Mouse (Mus musculus) liver, embryonic 12.5 days (tissue): ENCODE data around the gene Psme1. TPM values are rescaled to one million over a fixed set of nuclear protein-coding genes. Genes with fewer than 3 reads are reported as not detected.
A peak's percentile ranks its signal among the peaks of the same experiment; 100 is the strongest.

Experiments used
- ATAC-seq: fragments of 200-750 bp; cut with Nextera tagmentation; 2 replicates; pipeline ENCODE4 v1.8.0; 2017; ENCODE audit warnings: moderate number of reproducible peaks, mild to moderate bottlenecking, moderate library complexity
- H3K27ac ChIP-seq: fragments of 300-500 bp; sonication (generic); 2 replicates; pipeline ENCODE4 v1.5.1; 2016; ENCODE audit warnings: mild to moderate bottlenecking
- H3K27me3 ChIP-seq: fragments of 300-500 bp; sonication (generic); replicated peaks from 2 replicates; pipeline ENCODE4 v1.6.1; 2016; ENCODE audit warnings: mild to moderate bottlenecking, moderate library complexity
- H3K36me3 ChIP-seq: fragments of 300-500 bp; sonication (generic); 2 replicates; pipeline ENCODE4 v1.6.1; 2016; ENCODE audit warnings: mild to moderate bottlenecking, moderate library complexity
- H3K4me1 ChIP-seq: fragments of 300-500 bp; sonication (generic); 2 replicates; pipeline ENCODE4 v1.6.1; 2016
- H3K4me2 ChIP-seq: fragments of 300-500 bp; sonication (generic); 2 replicates; pipeline ENCODE4 v1.6.1; 2016; ENCODE audit warnings: mild to moderate bottlenecking, moderate library complexity
- H3K4me3 ChIP-seq: fragments of 300-500 bp; sonication (generic); 2 replicates; pipeline ENCODE4 v1.5.1; 2016; ENCODE audit warnings: mild to moderate bottlenecking, moderate library complexity
- H3K9ac ChIP-seq: fragments of 300-500 bp; sonication (generic); 2 replicates; pipeline ENCODE4 v1.6.1; 2016; ENCODE audit warnings: mild to moderate bottlenecking, moderate library complexity
- H3K9me3 ChIP-seq: fragments of 300-500 bp; sonication (generic); replicated peaks from 2 replicates; pipeline ENCODE4 v1.6.1; 2016; ENCODE audit warnings: mild to moderate bottlenecking, moderate library complexity
- WGBS: fragments of 180-500 bp; shearing (Covaris S2); methylation state at CpG from one replicate; pipeline ENCODE4 v1.1.7; 2016; ENCODE audit not compliant: insufficient replicate concordance; 5-methylcytosine and 5-hydroxymethylcytosine counted together
- polyA plus RNA-seq: library from polyadenylated mRNA; unstranded; fragments of >200 nt; fragmentation: Nextera tagmentation; extraction: Ambion mirVana; gene quantifications from 2 replicates; pipeline ENCODE4 v1.2.1, GENCODE M21; 2016

Psme1 gene
- polyA plus RNA-seq, 1 experiment from 2014 or later, result 111 TPM

- Histone ChIP-seq H3K4me3 (no peak overlapping the region), H3K4me1 (peaks cover 65% of the 10 kb centered on the region), H3K4me2 (no peak overlapping the region), H3K27ac (peak overlapping the region; percentile 99), H3K36me3 (peaks cover 3% of the 10 kb centered on the region), H3K9ac (0 out of 2 replicates have a peak overlapping the region, but pooled peaks have one; percentile 17), H3K9me3 (no peaks in the 10 kb centered on the region), H3K27me3 (no peaks in the 10 kb centered on the region)
- no peak for ATAC-seq
- 20% methylated on average over 5 of the region's 5 CpGs for WGBS
Observed at GRCm38 (mm10) chr14:55557003-55557402, 20.9 kb upstream of the Psme1 start.

GRCm38 (mm10) chr14:55557587-55557986 is 20.3 kb upstream of the Psme1 start:
- 84% methylated on average over 3 of the region's 3 CpGs for WGBS
- Histone ChIP-seq H3K9ac (peak overlapping the region; percentile 50; the same call in 1 of the 2 replicates), H3K4me2 (no peak overlapping the region), H3K9me3 (no peaks in the 10 kb centered on the region), H3K36me3 (peaks cover 9% of the 10 kb centered on the region), H3K4me1 (peaks cover 71% of the 10 kb centered on the region), H3K27ac (peak overlapping the region; percentile 99), H3K27me3 (no peaks in the 10 kb centered on the region), H3K4me3 (no peak overlapping the region)
- ATAC-seq, result no peak

DNA sequence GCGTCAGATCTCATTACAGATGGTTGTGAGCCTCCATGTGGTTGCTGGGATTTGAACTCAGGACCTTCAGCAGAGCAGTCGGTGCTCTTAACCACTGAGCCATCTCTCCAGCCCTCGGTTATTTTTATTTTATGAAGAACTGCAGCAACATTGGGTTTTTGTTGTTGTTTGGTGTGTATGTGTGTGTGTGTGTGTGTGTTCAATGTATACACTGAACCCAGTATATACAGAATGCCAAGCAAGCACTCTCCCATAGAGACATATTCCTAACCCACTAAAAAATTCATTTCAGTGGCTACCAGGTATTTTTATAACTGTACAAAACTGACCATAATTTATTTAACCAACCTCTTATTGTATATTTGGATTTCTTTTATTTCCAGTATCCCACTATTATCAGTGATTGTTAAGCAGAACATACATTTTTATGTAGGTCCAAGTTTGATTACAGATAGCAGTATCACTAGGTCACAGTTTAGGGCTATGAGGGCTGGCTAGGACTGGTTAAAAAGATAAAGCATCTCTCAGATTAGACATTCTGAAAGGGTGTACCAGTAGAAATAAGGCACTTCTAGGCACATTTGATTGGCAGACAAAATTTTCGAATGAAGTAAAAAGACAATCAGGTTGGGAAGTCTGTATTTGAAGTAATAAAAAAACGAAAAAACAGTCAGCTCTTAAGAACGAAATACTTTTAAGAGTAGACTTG is 19.0 kb upstream of the Psme1 start:
- H3K4me3 ChIP-seq, result peak overlapping the region; percentile 73
- ATAC-seq, result peak; percentile 44
- WGBS, result 33% methylated on average over 6 of the region's 6 CpGs
- H3K27ac ChIP-seq, result peak overlapping the region; percentile 99
- H3K36me3 ChIP-seq, result peaks cover 22% of the 10 kb centered on the region
- H3K4me2 ChIP-seq, result peak overlapping the region; percentile 90
- H3K27me3 ChIP-seq, result no peaks in the 10 kb centered on the region
- peaks cover 74% of the 10 kb centered on the region for H3K4me1 ChIP-seq
- peak overlapping the region; percentile 92 for H3K9ac ChIP-seq
- no peaks in the 10 kb centered on the region for H3K9me3 ChIP-seq

GRCm38 (mm10) chr14:55559799-55560201 is 18.1 kb upstream of the Psme1 start, which contains the start of gene Dcaf11:
Gene Dcaf11, plus strand, starts transcription at chr14:55560006.
- ATAC-seq, result peak; percentile 79
- H3K9me3 ChIP-seq, result no peaks in the 10 kb centered on the region
- peak within 1 kb of the TSS; percentile 90 for H3K4me2 ChIP-seq
- WGBS, result under 1% methylated on average over 27 of the region's 27 CpGs
- H3K36me3 ChIP-seq, result peaks cover 31% of the 10 kb centered on the region
- peak within 1 kb of the TSS; percentile 73 for H3K4me3 ChIP-seq
- peak within 1 kb of the TSS; percentile 92 for H3K9ac ChIP-seq
- H3K27ac ChIP-seq, result peak within 1 kb of the TSS; percentile 99
- H3K27me3 ChIP-seq, result no peaks in the 10 kb centered on the region
- peaks cover 65% of the 10 kb centered on the region for H3K4me1 ChIP-seq

DNA sequence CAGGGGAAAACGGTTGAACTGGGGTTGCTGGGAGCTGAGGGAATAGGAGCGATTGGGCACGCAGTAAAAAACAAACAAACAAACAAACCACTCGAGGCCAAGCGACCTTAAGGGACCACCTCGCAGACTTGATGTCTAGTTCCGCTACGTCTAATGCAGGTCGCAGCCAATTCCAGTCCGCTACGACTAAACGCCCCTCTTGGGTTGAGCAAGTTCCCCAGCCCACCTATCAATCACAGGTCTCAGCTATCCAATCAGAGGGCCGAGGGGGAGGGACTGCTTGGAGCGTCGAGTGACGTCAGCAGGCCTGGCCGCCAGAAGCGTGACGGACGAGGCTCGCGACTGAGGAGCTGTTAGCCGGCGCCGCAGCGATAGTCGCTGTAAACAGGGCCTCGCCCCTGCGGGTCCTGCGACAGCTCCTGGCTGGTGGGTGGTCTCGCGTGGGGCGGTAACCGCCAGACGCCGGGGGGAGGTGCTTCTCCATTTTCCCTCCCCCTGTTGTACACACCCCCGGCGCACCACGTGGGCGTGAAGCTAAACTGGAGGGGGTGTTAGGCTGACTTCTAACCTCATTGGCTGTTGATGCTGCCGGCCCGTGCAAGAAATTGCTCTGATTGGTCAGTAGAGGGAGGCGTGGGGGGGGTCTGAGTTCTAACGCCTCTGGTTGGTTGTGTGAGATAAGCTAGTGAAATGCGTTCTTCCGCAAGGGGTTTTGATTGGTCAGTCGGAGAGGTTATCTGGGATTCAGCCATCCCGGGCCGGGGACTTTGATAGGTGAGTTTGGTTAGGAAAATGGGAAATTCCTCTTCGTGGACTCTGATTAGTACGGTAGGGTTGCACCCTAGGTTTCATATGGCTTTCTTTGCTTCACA is 17.5 kb upstream of the Psme1 start, which contains the start of gene A730061H03Rik:
Gene A730061H03Rik, minus strand, starts transcription at position 205 of the 872 bp plus-strand sequence.
- Histone ChIP-seq H3K4me1 (peaks cover 59% of the 10 kb centered on the region), H3K27me3 (no peaks in the 10 kb centered on the region), H3K4me2 (peak within 1 kb of the TSS; percentile 90), H3K27ac (peak within 1 kb of the TSS; percentile 99), H3K9me3 (no peaks in the 10 kb centered on the region), H3K4me3 (peak within 1 kb of the TSS; percentile 73), H3K9ac (peak within 1 kb of the TSS; percentile 92), H3K36me3 (peaks cover 37% of the 10 kb centered on the region)
- WGBS, result under 1% methylated on average over 51 of the region's 51 CpGs
- ATAC-seq, result peak; percentile 88

- H3K9me3 ChIP-seq, result no peaks in the 10 kb centered on the region
- WGBS, result 83% methylated on average over 10 of the region's 10 CpGs
- no peak for ATAC-seq
- H3K4me3 ChIP-seq, result peak overlapping the region; percentile 73; the same call in 1 of the 2 replicates
- peaks cover 51% of the 10 kb centered on the region for H3K36me3 ChIP-seq
- H3K4me1 ChIP-seq, result peaks cover 44% of the 10 kb centered on the region
- H3K9ac ChIP-seq, result peak overlapping the region; percentile 66; the same call in 1 of the 2 replicates
- peak overlapping the region; percentile 90 for H3K4me2 ChIP-seq
- no peaks in the 10 kb centered on the region for H3K27me3 ChIP-seq
- H3K27ac ChIP-seq, result peak overlapping the region; percentile 67
Observed at GRCm38 (mm10) chr14:55561860-55562259, 16.1 kb upstream of the Psme1 start.

GRCm38 (mm10) chr14:55563249-55563648 is 14.7 kb upstream of the Psme1 start:
- WGBS, result 90% methylated on average over 11 of the region's 11 CpGs
- Histone ChIP-seq H3K9me3 (no peaks in the 10 kb centered on the region), H3K9ac (no peak overlapping the region), H3K27me3 (no peaks in the 10 kb centered on the region), H3K27ac (no peak overlapping the region), H3K36me3 (peaks cover 65% of the 10 kb centered on the region), H3K4me1 (peaks cover 30% of the 10 kb centered on the region), H3K4me2 (no peak overlapping the region), H3K4me3 (no peak overlapping the region)
- no peak for ATAC-seq

DNA sequence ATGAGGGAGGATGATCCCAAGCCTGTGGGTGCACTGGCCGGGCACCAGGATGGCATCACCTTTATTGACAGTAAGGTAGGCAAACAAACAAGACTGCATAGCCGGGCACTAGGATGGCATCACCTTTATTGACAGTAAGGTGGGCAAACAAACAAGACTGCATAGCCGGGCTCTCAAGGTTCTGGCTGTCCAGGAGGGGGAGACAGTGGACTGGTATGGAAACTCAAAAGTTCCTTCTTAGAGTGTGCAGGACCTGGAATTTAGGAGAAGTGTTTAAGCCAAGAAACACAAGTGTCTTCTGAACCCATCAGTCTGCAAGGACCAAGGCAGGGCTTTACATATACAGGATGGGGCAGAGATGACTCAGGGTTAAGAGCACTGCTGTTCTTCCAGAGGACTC is 12.2 kb upstream of the Psme1 start:
- H3K4me3 ChIP-seq, result no peak overlapping the region
- no peak overlapping the region for H3K9ac ChIP-seq
- no peaks in the 10 kb centered on the region for H3K27me3 ChIP-seq
- peaks cover 88% of the 10 kb centered on the region for H3K36me3 ChIP-seq
- no peak overlapping the region for H3K4me2 ChIP-seq
- H3K4me1 ChIP-seq, result peaks cover 27% of the 10 kb centered on the region
- WGBS, result 77% methylated on average over 3 of the region's 3 CpGs
- ATAC-seq, result no peak
- H3K9me3 ChIP-seq, result no peaks in the 10 kb centered on the region
- H3K27ac ChIP-seq, result no peak overlapping the region

DNA sequence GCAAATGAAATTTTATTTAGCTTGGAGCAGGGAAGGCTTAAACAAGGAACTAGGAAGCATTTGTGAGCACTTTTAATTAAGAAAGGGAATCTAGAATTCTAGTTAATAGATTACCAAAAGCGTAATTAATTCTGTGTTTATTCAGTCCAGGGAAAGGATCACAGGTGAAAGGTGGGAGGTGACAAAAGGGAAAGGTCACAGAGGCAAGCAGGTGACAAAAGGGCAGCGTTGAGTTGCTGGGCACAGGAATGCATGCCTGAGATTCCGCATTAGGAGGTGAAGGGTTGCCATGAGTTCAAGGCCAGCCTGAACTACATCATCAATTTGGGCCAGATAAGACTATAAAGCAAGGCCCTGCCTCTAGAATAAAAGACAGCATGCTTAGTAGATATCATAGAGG is 10.4 kb upstream of the Psme1 start:
- no peak for ATAC-seq
- no peak overlapping the region for H3K9ac ChIP-seq
- no peaks in the 10 kb centered on the region for H3K9me3 ChIP-seq
- 88% methylated on average over 3 of the region's 3 CpGs for WGBS
- H3K36me3 ChIP-seq, result peaks cover 84% of the 10 kb centered on the region
- H3K4me1 ChIP-seq, result peaks cover 23% of the 10 kb centered on the region
- no peak overlapping the region for H3K4me2 ChIP-seq
- H3K4me3 ChIP-seq, result no peak overlapping the region
- no peak overlapping the region for H3K27ac ChIP-seq
- H3K27me3 ChIP-seq, result no peaks in the 10 kb centered on the region

GRCm38 (mm10) chr14:55570588-55570987 is 7.3 kb upstream of the Psme1 start:
- 74% methylated on average over 2 of the region's 2 CpGs for WGBS
- no peak for ATAC-seq
- Histone ChIP-seq H3K4me1 (peaks cover 24% of the 10 kb centered on the region), H3K9ac (0 out of 2 replicates have a peak overlapping the region, but pooled peaks have one; percentile 12), H3K4me3 (no peak overlapping the region), H3K27ac (0 out of 2 replicates have a peak overlapping the region, but pooled peaks have one; percentile 22), H3K36me3 (peaks cover 53% of the 10 kb centered on the region), H3K4me2 (no peak overlapping the region), H3K9me3 (no peaks in the 10 kb centered on the region), H3K27me3 (no peaks in the 10 kb centered on the region)

GRCm38 (mm10) chr14:55571760-55572159 is 6.2 kb upstream of the Psme1 start:
- Histone ChIP-seq H3K4me1 (peaks cover 34% of the 10 kb centered on the region), H3K4me2 (no peak overlapping the region), H3K27me3 (no peaks in the 10 kb centered on the region), H3K9ac (no peak overlapping the region), H3K36me3 (peaks cover 41% of the 10 kb centered on the region), H3K9me3 (no peaks in the 10 kb centered on the region), H3K4me3 (no peak overlapping the region), H3K27ac (0 out of 2 replicates have a peak overlapping the region, but pooled peaks have one; percentile 22)
- ATAC-seq, result no peak

DNA sequence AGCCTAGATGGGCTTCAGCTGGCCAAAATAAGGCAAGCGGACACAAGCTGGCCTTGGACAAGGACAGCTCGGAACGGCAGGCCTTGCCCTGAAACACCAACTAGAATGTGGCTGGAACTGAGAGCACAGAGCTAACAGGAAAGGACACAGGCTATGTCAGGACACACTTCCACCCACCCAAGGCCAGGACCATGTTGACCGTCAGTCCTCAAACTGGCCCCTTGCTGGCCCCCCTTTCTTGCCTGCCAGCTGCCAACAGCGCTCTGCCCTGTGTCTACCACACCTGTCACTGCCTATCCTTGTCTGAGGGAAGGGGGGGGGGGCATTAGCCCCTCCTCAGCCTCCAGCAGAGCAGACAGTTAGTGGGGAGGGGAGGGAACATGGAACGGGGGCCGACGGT is 2.6 kb upstream of the Psme1 start, which contains the start of gene Fitm1:
Gene Fitm1, plus strand, starts transcription at position 316 of the 400 bp plus-strand sequence.
- 0 out of 2 replicates have a peak within 1 kb of the TSS, but pooled peaks have one; percentile 3 for H3K4me2 ChIP-seq
- H3K9ac ChIP-seq, result no peak within 1 kb of the TSS; the same call in 1 of the 2 replicates
- H3K27ac ChIP-seq, result no peak within 1 kb of the TSS

More for the DNA sequence above, 2.6 kb upstream of the Psme1 start, which contains the start of gene Fitm1:
- Histone ChIP-seq H3K4me1 (peaks cover 59% of the 10 kb centered on the region), H3K36me3 (peaks cover 16% of the 10 kb centered on the region), H3K4me3 (no peak within 1 kb of the TSS), H3K27me3 (no peaks in the 10 kb centered on the region), H3K9me3 (no peaks in the 10 kb centered on the region)
- WGBS, result 65% methylated on average over 8 of the region's 8 CpGs
- ATAC-seq, result no peak
